Mouse (Mus musculus): ENCODE data around the gene Sh3tc1. TPM values are rescaled to one million over a fixed set of nuclear protein-coding genes. Genes with fewer than 3 reads are reported as not detected.

Sh3tc1 gene
- total RNA-seq, 2 experiments from 2014 or later: 9.7 to 10.5 TPM

- intact Hi-C loops (cut with DNase I): no loop called here
- DNase-seq (ENCODE audit: low spot score): no peak
Measured at GRCm38 (mm10) chr5:35655753-35656485, 83.9 kb downstream of the Sh3tc1 start.

- intact Hi-C loops (cut with DNase I): no loop called here
- peak; percentile 57 for DNase-seq (ENCODE audit: low spot score)
Measured at GRCm38 (mm10) chr5:35653743-35654395, 85.9 kb downstream of the Sh3tc1 start.

GRCm38 (mm10) chr5:35652872-35653271, 86.9 kb downstream of the Sh3tc1 start:
- no peak for DNase-seq (ENCODE audit: low spot score)
- intact Hi-C loops (cut with DNase I): no loop called here

GRCm38 (mm10) chr5:35652319-35652718, 87.5 kb downstream of the Sh3tc1 start:
- intact Hi-C loops (cut with DNase I): no loop called here
- DNase-seq (ENCODE audit: low spot score): no peak

GRCm38 (mm10) chr5:35648230-35648629, 91.6 kb downstream of the Sh3tc1 start:
- intact Hi-C loops (cut with DNase I): no loop called here
- DNase-seq (ENCODE audit: low spot score): no peak

GRCm38 (mm10) chr5:35647562-35647961, 92.2 kb downstream of the Sh3tc1 start:
- intact Hi-C loops (cut with DNase I): no loop called here
- peak; percentile 66 for DNase-seq (ENCODE audit: low spot score)

Other genes with a start within 250 kb of the Sh3tc1 start
- gene Cpz, start 214.3 kb downstream of the Sh3tc1 start, total RNA-seq (2021): under 1 TPM; 0.94 to 0.98 TPM
- 1 to 10 TPM; 1.8 to 2.6 TPM for gene Trmt44, start 164.9 kb downstream of the Sh3tc1 start, total RNA-seq (2021)
- gene Acox3, start 156.9 kb downstream of the Sh3tc1 start, total RNA-seq (2021): 10 to 100 TPM; 23.3 to 27.2 TPM
- gene Htra3, start 60.2 kb downstream of the Sh3tc1 start, total RNA-seq (2021): 100 to 1,000 TPM; 116 to 131 TPM
- 10 to 100 TPM; 14.9 to 16.0 TPM for gene Ablim2, start 17.9 kb upstream of the Sh3tc1 start, total RNA-seq (2021)
- gene Afap1, start 153.3 kb upstream of the Sh3tc1 start, total RNA-seq (2021): 10 to 100 TPM; 22.8 to 23.9 TPM

Measured in heart, postnatal 25 days (tissue).